In the genomic region with DNA sequence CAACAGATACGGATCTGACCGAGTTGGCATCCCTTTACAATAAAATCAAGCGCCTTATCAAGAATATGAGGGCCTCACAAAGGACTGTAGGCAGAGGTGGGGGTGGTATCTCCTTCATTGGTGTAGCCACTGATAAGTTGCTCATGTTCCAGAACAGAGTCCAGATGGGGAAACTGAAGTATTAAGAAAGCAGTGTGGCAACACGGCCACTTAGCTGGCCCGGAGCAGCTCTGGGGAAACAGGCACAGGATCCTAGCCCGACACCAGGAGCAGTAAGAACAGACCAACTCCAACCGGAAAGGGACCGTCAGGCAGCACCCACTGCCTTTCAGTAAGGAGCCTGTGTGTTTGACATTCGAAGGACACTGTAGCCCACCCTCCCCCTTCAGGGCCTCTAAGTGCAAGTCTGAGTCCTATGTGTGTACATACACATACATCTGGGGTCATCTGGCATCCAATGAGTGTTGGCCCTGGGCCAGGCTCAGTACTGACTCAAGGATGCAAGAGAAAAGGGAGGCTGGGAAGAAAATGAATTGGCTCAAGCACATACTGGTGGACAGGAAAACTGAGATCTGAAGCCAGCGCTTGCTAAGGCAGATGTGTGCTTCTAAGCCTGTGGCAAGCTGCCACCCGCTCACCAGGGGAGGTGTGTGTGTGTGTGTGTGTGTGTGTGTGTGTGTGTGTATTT, we compare ENCODE assay signal across 12 mouse cellular contexts. TPM values are rescaled to one million over a fixed set of nuclear protein-coding genes. Genes with fewer than 3 reads are reported as not detected.
A peak's percentile ranks its signal among the peaks of the same experiment; 100 is the strongest.
DNase-seq lines count a peak whose midpoint lies in the region; ATAC-seq lines count a peak whose summit lies in the region.
"Had no signal": no experiment of that assay in that cellular context is flagged by ENCODE, and none has a peak within 500 bp of the region (broad histone marks: within the 10 kb centered on the region; RNA-seq: fewer than 3 reads in every experiment).

No protein-coding gene starts in this region.

- H3K4me2 ChIP-seq in hindbrain, embryonic 14.5 days (replicated peaks) = no peak overlapping the region
- H3K4me2 ChIP-seq in hindbrain, embryonic 12.5 days (replicated peaks) = no peak overlapping the region
- no peak overlapping the region for H3K4me2 ChIP-seq in midbrain, embryonic 14.5 days (ENCODE audit: low read length)
- no peak overlapping the region for H3K4me2 ChIP-seq in neural tube, embryonic 15.5 days
- H3K4me2 ChIP-seq: hindbrain, embryonic 15.5 days; liver, embryonic 12.5 days had no signal

- no peak overlapping the region for H3K27ac ChIP-seq in hindbrain, embryonic 14.5 days
- H3K27ac ChIP-seq in hindbrain, embryonic 12.5 days = no peak overlapping the region
- H3K27ac ChIP-seq in midbrain, embryonic 14.5 days (replicated peaks; ENCODE audit: low read depth, low read length) = no peak overlapping the region
- H3K27ac ChIP-seq in midbrain, embryonic 10.5 days (replicated peaks) = no peak overlapping the region
- H3K27ac ChIP-seq in neural tube, embryonic 15.5 days (replicated peaks) = peak overlapping the region; percentile 13; the same call in 1 of the 2 replicates
- H3K27ac ChIP-seq: hindbrain, embryonic 15.5 days; liver, embryonic 12.5 days had no signal

- no peaks in the 10 kb centered on the region for H3K27me3 ChIP-seq in hindbrain, embryonic 14.5 days (ENCODE audit: control insufficient read depth, insufficient read depth, low read length)
- no peaks in the 10 kb centered on the region for H3K27me3 ChIP-seq in hindbrain, embryonic 12.5 days
- no peaks in the 10 kb centered on the region for H3K27me3 ChIP-seq in midbrain, embryonic 14.5 days (ENCODE audit: control insufficient read depth, insufficient read depth, low read length)
- no peaks in the 10 kb centered on the region for H3K27me3 ChIP-seq in midbrain, embryonic 10.5 days (ENCODE audit: low read depth, poor library complexity, severe bottlenecking)
- no peaks in the 10 kb centered on the region for H3K27me3 ChIP-seq in neural tube, embryonic 15.5 days (replicated peaks)
- H3K27me3 ChIP-seq: hindbrain, embryonic 15.5 days; liver, embryonic 12.5 days had no signal

- peak; percentile 38 for DNase-seq in hindbrain, embryonic 14.5 days (ENCODE audit: low spot score)
- peak; percentile 21 for DNase-seq in midbrain, embryonic 14.5 days
- no peak for DNase-seq in midbrain, embryonic 10.5 days (ENCODE audit: low spot score)
- DNase-seq in cerebellum, postnatal 36 days = no peak
- DNase-seq: cerebellum, adult 2 months; thymus, postnatal 36 days had no signal

- no peaks in the 10 kb centered on the region for H3K4me1 ChIP-seq in hindbrain, embryonic 14.5 days (replicated peaks; ENCODE audit: control insufficient read depth, insufficient read depth, low read length)
- 0 out of 2 replicates have a peak, but pooled peaks cover 3% of the 10 kb centered on the region for H3K4me1 ChIP-seq in hindbrain, embryonic 12.5 days
- H3K4me1 ChIP-seq in midbrain, embryonic 14.5 days (ENCODE audit: control insufficient read depth, insufficient read depth, low read length) = no peaks in the 10 kb centered on the region
- H3K4me1 ChIP-seq in midbrain, embryonic 10.5 days = peaks cover 3% of the 10 kb centered on the region
- peaks cover 5% of the 10 kb centered on the region; the same call in 1 of the 2 replicates for H3K4me1 ChIP-seq in neural tube, embryonic 15.5 days

- no peaks in the 10 kb centered on the region for H3K36me3 ChIP-seq in hindbrain, embryonic 14.5 days (replicated peaks; ENCODE audit: control insufficient read depth, insufficient read depth)
- H3K36me3 ChIP-seq in hindbrain, embryonic 12.5 days = no peaks in the 10 kb centered on the region
- no peaks in the 10 kb centered on the region for H3K36me3 ChIP-seq in midbrain, embryonic 14.5 days (ENCODE audit: control insufficient read depth, insufficient read depth, low read length)
- H3K36me3 ChIP-seq in midbrain, embryonic 10.5 days = no peaks in the 10 kb centered on the region
- H3K36me3 ChIP-seq in neural tube, embryonic 15.5 days = no peaks in the 10 kb centered on the region
- H3K36me3 ChIP-seq: hindbrain, embryonic 15.5 days; liver, embryonic 12.5 days had no signal

- no peak overlapping the region for H3K4me3 ChIP-seq in hindbrain, embryonic 14.5 days (replicated peaks; ENCODE audit: low read length)
- no peak overlapping the region for H3K4me3 ChIP-seq in hindbrain, embryonic 12.5 days
- no peak overlapping the region for H3K4me3 ChIP-seq in midbrain, embryonic 14.5 days (replicated peaks; ENCODE audit: low read depth, low read length)
- no peak overlapping the region for H3K4me3 ChIP-seq in midbrain, embryonic 10.5 days
- no peak overlapping the region for H3K4me3 ChIP-seq in neural tube, embryonic 15.5 days (replicated peaks)
- H3K4me3 ChIP-seq: hindbrain, embryonic 15.5 days; liver, embryonic 12.5 days had no signal

- no peak overlapping the region for H3K9ac ChIP-seq in hindbrain, embryonic 14.5 days
- H3K9ac ChIP-seq in hindbrain, embryonic 12.5 days = no peak overlapping the region
- H3K9ac ChIP-seq in midbrain, embryonic 14.5 days (replicated peaks; ENCODE audit: low read length) = no peak overlapping the region
- H3K9ac ChIP-seq in neural tube, embryonic 15.5 days (replicated peaks) = no peak overlapping the region
- H3K9ac ChIP-seq: hindbrain, embryonic 15.5 days; liver, embryonic 12.5 days had no signal

- 80% methylated on average over 10 of the region's 11 CpGs for WGBS in hindbrain, embryonic 14.5 days
- 88% methylated on average over 11 of the region's 11 CpGs for WGBS in hindbrain, embryonic 12.5 days
- 79% methylated on average over 11 of the region's 11 CpGs for WGBS in midbrain, embryonic 14.5 days
- 91% methylated on average over 11 of the region's 11 CpGs for WGBS in midbrain, embryonic 10.5 days
- WGBS in neural tube, embryonic 15.5 days = 81% methylated on average over 11 of the region's 11 CpGs

- H3K9me3 ChIP-seq in hindbrain, embryonic 14.5 days (ENCODE audit: control insufficient read depth, low read length) = no peaks in the 10 kb centered on the region
- H3K9me3 ChIP-seq in hindbrain, embryonic 12.5 days (replicated peaks) = no peaks in the 10 kb centered on the region
- H3K9me3 ChIP-seq in midbrain, embryonic 14.5 days (ENCODE audit: control insufficient read depth, low read length) = no peaks in the 10 kb centered on the region
- no peaks in the 10 kb centered on the region for H3K9me3 ChIP-seq in midbrain, embryonic 10.5 days (replicated peaks)
- H3K9me3 ChIP-seq in neural tube, embryonic 15.5 days (replicated peaks) = no peaks in the 10 kb centered on the region
- H3K9me3 ChIP-seq: hindbrain, embryonic 15.5 days; liver, embryonic 12.5 days had no signal

- ATAC-seq in hindbrain, embryonic 14.5 days (ENCODE audit: low FRiP score) = 0 out of 2 replicates have a peak, but pooled peaks have one; percentile 34
- ATAC-seq in hindbrain, embryonic 12.5 days (ENCODE audit: low FRiP score) = no peak
- ATAC-seq in midbrain, embryonic 14.5 days (ENCODE audit: low FRiP score, low TSS enrichment) = no peak
- ATAC-seq in granulocyte monocyte progenitor cell, adult 5-6 weeks (replicated peaks; ENCODE audit: poor library complexity, severe bottlenecking) = peak; percentile 82
- ATAC-seq in neural tube, embryonic 15.5 days (ENCODE audit: low FRiP score) = no peak
- ATAC-seq in monocyte, adult 5-6 weeks (replicated peaks; ENCODE audit: insufficient number of reproducible peaks, low FRiP score, low TSS enrichment, poor library complexity, severe bottlenecking) = no peak
- ATAC-seq: liver, embryonic 12.5 days had no signal

RNA-seq across cellular contexts. Expression of a gene that starts 17.5 kb away (rescaled TPM):
- 2.5 and 2.7 TPM in 2 replicates for polyA plus RNA-seq in hindbrain, embryonic 14.5 days (2014; fragmentation: Nextera tagmentation; extraction: Ambion mirVana)
- 1.9 and 2.9 TPM in 2 replicates for polyA plus RNA-seq in hindbrain, embryonic 12.5 days (2016; fragmentation: Nextera tagmentation; extraction: Ambion mirVana)
- polyA plus RNA-seq in midbrain, embryonic 14.5 days (2014; fragmentation: Nextera tagmentation; extraction: Ambion mirVana) = 1.1 and 2.7 TPM in 2 replicates
- polyA plus RNA-seq in midbrain, embryonic 10.5 days (2016; fragmentation: Nextera tagmentation; extraction: Ambion mirVana) = 1.9 and 2.3 TPM in 2 replicates
- total RNA-seq in granulocyte monocyte progenitor cell, adult 5-6 weeks (2014; fragmentation: Nextera tagmentation) = 45.9 and 57.9 TPM in 2 replicates
- total RNA-seq in granulocyte monocyte progenitor cell, adult 5-6 weeks (2017) = 108 and 143 TPM in 2 replicates
- polyA plus RNA-seq in neural tube, embryonic 15.5 days (2015; fragmentation: Nextera tagmentation; extraction: Ambion mirVana) = 4.5 and 4.6 TPM in 2 replicates
- total RNA-seq in monocyte, adult 5-6 weeks (2017) = 223 to 337 TPM (median 251 TPM) in 3 replicates

RNA-seq across cellular contexts. Expression of a gene that starts 51.7 kb away (rescaled TPM):
- 147 and 180 TPM in 2 replicates for polyA plus RNA-seq in hindbrain, embryonic 14.5 days (2014; fragmentation: Nextera tagmentation; extraction: Ambion mirVana)
- polyA plus RNA-seq in hindbrain, embryonic 12.5 days (2016; fragmentation: Nextera tagmentation; extraction: Ambion mirVana) = 102 and 104 TPM in 2 replicates
- polyA plus RNA-seq in midbrain, embryonic 14.5 days (2014; fragmentation: Nextera tagmentation; extraction: Ambion mirVana) = 129 and 260 TPM in 2 replicates
- polyA plus RNA-seq in midbrain, embryonic 10.5 days (2016; fragmentation: Nextera tagmentation; extraction: Ambion mirVana) = 52.0 and 69.2 TPM in 2 replicates
- total RNA-seq in granulocyte monocyte progenitor cell, adult 5-6 weeks (2014; fragmentation: Nextera tagmentation) = 263 and 293 TPM in 2 replicates
- total RNA-seq in granulocyte monocyte progenitor cell, adult 5-6 weeks (2017) = 243 and 253 TPM in 2 replicates
- 217 and 220 TPM in 2 replicates for polyA plus RNA-seq in neural tube, embryonic 15.5 days (2015; fragmentation: Nextera tagmentation; extraction: Ambion mirVana)
- total RNA-seq in monocyte, adult 5-6 weeks (2017) = 1,204 to 1,488 TPM (median 1,482 TPM) in 3 replicates

Comparison
In these comparisons a context has a peak if more than half of its experiments do, and no peak if none do; other contexts are left out.
1. ATAC-seq: peak in hindbrain, embryonic 14.5 days (single experiment) and granulocyte monocyte progenitor cell, adult 5-6 weeks (single experiment); none in hindbrain, embryonic 12.5 days (single experiment), midbrain, embryonic 14.5 days (single experiment), neural tube, embryonic 15.5 days (single experiment) and monocyte, adult 5-6 weeks (single experiment).
2. DNase-seq: peak in hindbrain, embryonic 14.5 days (single experiment) and midbrain, embryonic 14.5 days (single experiment); none in midbrain, embryonic 10.5 days (single experiment) and cerebellum, postnatal 36 days (0 of 2).